In the genomic region with DNA sequence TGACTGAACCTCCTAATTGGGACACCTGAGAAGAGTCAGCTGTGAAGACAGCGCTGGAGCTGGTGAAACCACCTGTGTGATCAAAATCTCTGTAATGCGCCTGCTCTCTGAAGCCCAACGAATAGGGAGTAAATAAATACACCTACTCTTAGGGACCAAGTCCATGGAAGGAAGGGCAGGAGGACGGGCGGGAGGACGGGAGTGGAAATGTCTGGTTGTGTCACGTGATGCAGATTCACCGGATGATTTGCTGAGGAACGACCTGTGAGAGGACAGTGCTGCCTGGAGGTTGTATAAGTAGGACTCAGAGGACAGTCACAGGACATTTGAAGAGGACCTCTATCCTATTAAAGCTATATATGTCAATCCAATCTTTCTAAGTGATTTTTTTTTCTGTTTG, we compare ENCODE assay signal across 18 mouse cellular contexts. TPM values are rescaled to one million over a fixed set of nuclear protein-coding genes. Genes with fewer than 3 reads are reported as not detected.
DNase-seq lines count a peak whose midpoint lies in the region; ATAC-seq lines count a peak whose summit lies in the region.
"Had no signal": no experiment of that assay in that cellular context is flagged by ENCODE, and none has a peak within 500 bp of the region (broad histone marks: within the 10 kb centered on the region; RNA-seq: fewer than 3 reads in every experiment).

No protein-coding gene starts in this region.

- intact Hi-C loops in heart, postnatal 25 days (cut with DNase I): loop anchor here (10.0 kb wide), 2 partner anchors 365 to 395 kb away; a partner anchor contains a TSS

- no peak for DNase-seq in heart, embryonic 10.5 days (ENCODE audit: low spot score)
- no peak for DNase-seq in heart, postnatal 25 days (ENCODE audit: low spot score)
- peak; percentile 29 to 34 for DNase-seq in kidney, adult 8-10 months
- DNase-seq in kidney, postnatal 10 days: no peak
- peak; percentile 43 for DNase-seq in large intestine, adult 2 months (ENCODE audit: low read depth, low spot score)
- DNase-seq in adrenal gland, postnatal 14 days: no peak
- DNase-seq: right cerebral cortex, postnatal 4 days; thymus, postnatal 14 days had no signal

- 0 out of 2 replicates have a peak, but pooled peaks cover 3% of the 10 kb centered on the region for H3K27me3 ChIP-seq in heart, embryonic 10.5 days (ENCODE audit: insufficient read depth, poor library complexity, severe bottlenecking)
- no peaks in the 10 kb centered on the region for H3K27me3 ChIP-seq in liver, embryonic 16.5 days (ENCODE audit: control insufficient read depth, insufficient read depth, low read depth, low read length)
- H3K27me3 ChIP-seq: embryonic facial prominence, embryonic 15.5 days; lung, embryonic 15.5 days; megakaryocyte, embryonic 14.5 days; Patski had no signal

- H3K9me3 ChIP-seq in heart, embryonic 10.5 days: no peaks in the 10 kb centered on the region
- H3K9me3 ChIP-seq in liver, embryonic 16.5 days (replicated peaks; ENCODE audit: control insufficient read depth, low read length): no peaks in the 10 kb centered on the region
- H3K9me3 ChIP-seq: embryonic facial prominence, embryonic 15.5 days; lung, embryonic 15.5 days; megakaryocyte, embryonic 14.5 days had no signal

- peaks cover 19% of the 10 kb centered on the region for H3K4me1 ChIP-seq in heart, embryonic 10.5 days
- peaks cover 25% of the 10 kb centered on the region for H3K4me1 ChIP-seq in liver, embryonic 16.5 days (ENCODE audit: control insufficient read depth, low read depth, low read length)

- no peak overlapping the region for H3K27ac ChIP-seq in heart, embryonic 10.5 days
- peak overlapping the region; percentile 6; the same call in 1 of the 2 replicates for H3K27ac ChIP-seq in liver, embryonic 16.5 days (ENCODE audit: low read length)
- H3K27ac ChIP-seq: layer of hippocampus, adult 2 months; lung, embryonic 15.5 days had no signal

- 0 out of 2 replicates have a peak overlapping the region, but pooled peaks have one; percentile 1 for H3K4me2 ChIP-seq in liver, embryonic 16.5 days (ENCODE audit: low read depth, low read length)
- H3K4me2 ChIP-seq: embryonic facial prominence, embryonic 15.5 days had no signal

- no peaks in the 10 kb centered on the region for H3K36me3 ChIP-seq in heart, embryonic 10.5 days
- no peaks in the 10 kb centered on the region for H3K36me3 ChIP-seq in liver, embryonic 16.5 days (ENCODE audit: control insufficient read depth, insufficient read depth)
- H3K36me3 ChIP-seq: embryonic facial prominence, embryonic 15.5 days; lung, embryonic 15.5 days had no signal

- no peak overlapping the region for H3K9ac ChIP-seq in liver, embryonic 16.5 days (ENCODE audit: low read depth, low read length)
- H3K9ac ChIP-seq: embryonic facial prominence, embryonic 15.5 days; lung, embryonic 15.5 days had no signal

- peak overlapping the region; percentile 24 for H3K4me3 ChIP-seq in heart, embryonic 10.5 days
- H3K4me3 ChIP-seq in liver, embryonic 16.5 days (ENCODE audit: low read depth, low read length): no peak overlapping the region
- H3K4me3 ChIP-seq: layer of hippocampus, adult 2 months; lung, embryonic 15.5 days; megakaryocyte, embryonic 14.5 days; myocyte had no signal

- peak; percentile 26 for ATAC-seq in liver, embryonic 16.5 days (ENCODE audit: low read depth)
- ATAC-seq: CD4-positive, CD25-positive, alpha-beta regulatory T cell, adult 4 months; hindbrain, postnatal 0 days; Patski had no signal

- WGBS in heart, embryonic 10.5 days: 27% methylated on average over 9 of the region's 9 CpGs
- 48% methylated on average over 9 of the region's 9 CpGs for WGBS in large intestine, adult 2 months
- 43% methylated on average over 9 of the region's 9 CpGs for WGBS in liver, embryonic 16.5 days (ENCODE audit: insufficient replicate concordance)

RNA-seq across cellular contexts. Expression of a gene that starts 4.1 kb away (rescaled TPM):
- 1.6 and 3.7 TPM in 2 replicates for polyA plus RNA-seq in heart, embryonic 10.5 days (2016; fragmentation: Nextera tagmentation; extraction: Ambion mirVana)
- 1 to 10 TPM in 1 of 2 experiments, under 1 TPM in 1; 0.34 to 1.1 TPM for total RNA-seq in heart, postnatal 25 days (2021)
- 1.8 and 2.0 TPM in 2 replicates for polyA plus RNA-seq in large intestine, adult 2 months (2012; rRNA removed)
- polyA plus RNA-seq in liver, embryonic 16.5 days (2015; fragmentation: Nextera tagmentation; extraction: Ambion mirVana): 1.8 and 2.1 TPM in 2 replicates
- total RNA-seq in adrenal gland, postnatal 14 days (2021): 0.71 and 1.9 TPM in 2 replicates

RNA-seq across cellular contexts. Expression of a gene that starts 40.8 kb away (rescaled TPM):
- polyA plus RNA-seq in heart, embryonic 10.5 days (2016; fragmentation: Nextera tagmentation; extraction: Ambion mirVana): 361 and 463 TPM in 2 replicates
- total RNA-seq in heart, postnatal 25 days (2021): 1,000 to 10,000 TPM; 1,121 to 1,186 TPM
- polyA plus RNA-seq in large intestine, adult 2 months (2012; rRNA removed): 308 and 341 TPM in 2 replicates
- 137 and 164 TPM in 2 replicates for polyA plus RNA-seq in liver, embryonic 16.5 days (2015; fragmentation: Nextera tagmentation; extraction: Ambion mirVana)
- total RNA-seq in adrenal gland, postnatal 14 days (2021): 733 and 773 TPM in 2 replicates

RNA-seq across cellular contexts. Expression of a gene that starts 40.9 kb away (rescaled TPM):
- polyA plus RNA-seq in heart, embryonic 10.5 days (2016; fragmentation: Nextera tagmentation; extraction: Ambion mirVana): 0.06 and 0.14 TPM in 2 replicates
- 1 to 10 TPM in 1 of 2 experiments, under 1 TPM in 1; 0.29 to 6.7 TPM for total RNA-seq in heart, postnatal 25 days (2021)
- 0.29 and 0.30 TPM in 2 replicates for polyA plus RNA-seq in large intestine, adult 2 months (2012; rRNA removed)
- polyA plus RNA-seq in liver, embryonic 16.5 days (2015; fragmentation: Nextera tagmentation; extraction: Ambion mirVana): 0.04 TPM in 1 of 2 replicates, not detected in the other
- total RNA-seq in adrenal gland, postnatal 14 days (2021): 1.5 and 3.2 TPM in 2 replicates
- total RNA-seq: layer of hippocampus, adult 2 months; left cerebral cortex, postnatal 14 days had no signal
- polyA plus RNA-seq: CD4-positive, CD25-positive, alpha-beta regulatory T cell, adult 4 months had no signal

RNA-seq across cellular contexts. Expression of a gene that starts 44.9 kb away (rescaled TPM):
- 1.3 and 4.1 TPM in 2 replicates for polyA plus RNA-seq in heart, embryonic 10.5 days (2016; fragmentation: Nextera tagmentation; extraction: Ambion mirVana)
- 10 to 100 TPM; 12.5 to 15.6 TPM for total RNA-seq in heart, postnatal 25 days (2021)
- 11.3 and 18.0 TPM in 2 replicates for polyA plus RNA-seq in large intestine, adult 2 months (2012; rRNA removed)
- polyA plus RNA-seq in liver, embryonic 16.5 days (2015; fragmentation: Nextera tagmentation; extraction: Ambion mirVana): 28.6 and 30.3 TPM in 2 replicates
- 8.1 and 10.3 TPM in 2 replicates for total RNA-seq in adrenal gland, postnatal 14 days (2021)
- polyA plus RNA-seq: CD4-positive, CD25-positive, alpha-beta regulatory T cell, adult 4 months had no signal

Comparison
In these comparisons a context has a peak if more than half of its experiments do, and no peak if none do; other contexts are left out.
1. DNase-seq: peak in kidney, adult 8-10 months (2 of 2) and large intestine, adult 2 months (single experiment); none in heart, embryonic 10.5 days (single experiment), heart, postnatal 25 days (single experiment), kidney, postnatal 10 days (single experiment) and adrenal gland, postnatal 14 days (single experiment).